Mouse (Mus musculus): ENCODE results near the gene Rcn3.

DNA sequence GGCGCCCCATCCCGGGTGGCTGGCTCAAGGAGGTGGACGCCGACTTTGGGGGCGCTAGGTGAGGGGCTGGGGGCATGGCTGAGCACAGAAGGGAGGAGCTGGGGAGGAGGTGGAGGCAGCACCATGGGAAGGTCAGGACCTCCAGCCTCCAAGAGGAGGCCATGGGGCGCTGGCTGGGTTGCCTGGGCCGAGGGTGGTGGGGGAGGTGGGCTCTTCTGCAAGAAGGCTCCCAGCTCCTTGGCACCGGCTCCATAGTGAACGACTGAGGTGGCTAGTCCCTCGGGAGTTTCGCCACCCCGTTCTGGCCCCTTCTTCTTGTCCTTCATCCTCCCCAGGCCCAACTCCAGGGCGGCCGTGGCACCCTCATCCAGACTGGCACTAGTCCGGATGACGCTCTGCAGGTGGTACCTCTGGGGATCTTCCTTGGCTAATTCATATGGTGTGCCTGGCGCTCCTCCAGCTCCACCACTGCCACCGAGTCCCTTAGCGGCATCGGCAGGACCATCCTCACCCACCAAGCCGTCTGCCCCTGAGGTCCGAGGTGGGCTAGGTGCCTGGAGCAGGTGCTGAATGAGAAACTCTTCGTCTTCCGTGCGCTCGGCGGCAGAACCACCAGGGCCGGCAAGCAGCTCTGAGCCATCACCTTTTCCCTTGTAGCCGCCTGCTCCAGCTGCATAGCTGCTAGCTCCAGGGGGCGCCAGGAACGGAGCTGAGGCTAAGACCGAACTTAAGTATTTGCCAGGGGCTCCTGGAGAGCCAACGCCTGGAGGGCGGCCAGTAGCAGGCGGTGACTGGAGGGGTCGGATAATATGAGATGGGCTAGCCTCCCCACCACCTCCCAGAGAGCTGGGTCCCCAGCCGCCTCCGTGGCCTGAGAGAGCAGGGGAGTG is 43.8 kb downstream of the Rcn3 start:
- peak; percentile 28; the same call in 1 of the 2 replicates for TF ChIP-seq CTCF (IDR thresholded peaks at IDR 0.05; ENCODE audit: low read depth)
- no peak for TF ChIP-seq EP300 (optimal IDR thresholded peaks at IDR 0.05)
